Mouse (Mus musculus) embryonic facial prominence, embryonic 11.5 days (tissue): ENCODE measurements around the gene Pum2. TPM values are rescaled to one million over a fixed set of nuclear protein-coding genes. Genes with fewer than 3 reads are reported as not detected.
"Not testable (repeated sequence)": the region's sequence is repeated elsewhere in the genome, so short reads cannot be mapped to it uniquely, and the experiment has no call there.

Experiments used
- ATAC-seq: fragments of 200-750 bp; cut with Nextera tagmentation; replicated peaks from 2 replicates; pipeline ENCODE4 v1.8.0; 2017; ENCODE audit warnings: low read depth; ENCODE audit not compliant: insufficient number of reproducible peaks, low FRiP score, low TSS enrichment
- DNase-seq: peaks from one replicate; pipeline ENCODE4 v3.0.0-alpha.2; 2015; ENCODE audit warnings: low spot score
- H3K27ac ChIP-seq: fragments of 300-500 bp; sonication (generic); replicated peaks from 2 replicates; pipeline ENCODE4 v1.5.1; 2014; ENCODE audit warnings: mild to moderate bottlenecking, low read depth, low read length, control low read depth
- H3K27me3 ChIP-seq: fragments of 300-500 bp; sonication (generic); 2 replicates; pipeline ENCODE4 v1.6.1; 2014; ENCODE audit warnings: mild to moderate bottlenecking, low read length, moderate library complexity, mixed read lengths; ENCODE audit not compliant: control insufficient read depth, insufficient read depth
- H3K36me3 ChIP-seq: fragments of 300-500 bp; sonication (generic); replicated peaks from 2 replicates; pipeline ENCODE4 v1.6.1; 2014; ENCODE audit warnings: low read depth, mild to moderate bottlenecking, low read length, moderate library complexity, mixed read lengths; ENCODE audit not compliant: control insufficient read depth, insufficient read depth
- H3K4me1 ChIP-seq: fragments of 300-500 bp; sonication (generic); 2 replicates; pipeline ENCODE4 v1.6.1; 2014; ENCODE audit warnings: low read length, mixed read lengths; ENCODE audit not compliant: control insufficient read depth, insufficient read depth
- H3K4me2 ChIP-seq: fragments of 300-500 bp; sonication (generic); 2 replicates; pipeline ENCODE4 v1.6.1; 2014; ENCODE audit warnings: low read depth, mild to moderate bottlenecking, control low read depth, low read length, moderate library complexity
- H3K4me3 ChIP-seq: fragments of 300-500 bp; sonication (generic); 2 replicates; pipeline ENCODE4 v1.5.1; 2014; ENCODE audit warnings: low read depth, low read length, control low read depth
- H3K9ac ChIP-seq: fragments of 300-500 bp; sonication (generic); replicated peaks from 2 replicates; pipeline ENCODE4 v1.6.1; 2014; ENCODE audit warnings: mild to moderate bottlenecking, control low read depth, low read length
- H3K9me3 ChIP-seq: fragments of 300-500 bp; sonication (generic); replicated peaks from 2 replicates; pipeline ENCODE4 v1.6.1; 2016; ENCODE audit warnings: mild to moderate bottlenecking, low read length, inconsistent platforms, mixed read lengths; ENCODE audit not compliant: control insufficient read depth
- WGBS: fragments of 180-500 bp; shearing (Covaris S2); extraction: QIAGEN DNeasy Blood & Tissue Kit; methylation state at CpG from one replicate; pipeline ENCODE4 v1.1.7; 2014; 5-methylcytosine and 5-hydroxymethylcytosine counted together
- polyA plus RNA-seq: library from polyadenylated mRNA; unstranded; fragments of >200 nt; fragmentation: Nextera tagmentation; extraction: Ambion mirVana; gene quantifications from 2 replicates; pipeline ENCODE4 v1.2.1, GENCODE M21; 2014

Gene Pum2
- polyA plus RNA-seq, 1 experiment from 2014 or later: 79.7 TPM

GRCm38 (mm10) chr12:8640186-8640585 is 33.7 kb upstream of the Pum2 start:
- H3K4me1 ChIP-seq, H3K36me3 ChIP-seq, H3K27ac ChIP-seq, ATAC-seq, H3K9ac ChIP-seq, H3K27me3 ChIP-seq, DNase-seq, H3K9me3 ChIP-seq: not testable (repeated sequence)
- Histone ChIP-seq H3K4me3 (peak overlapping the region; percentile 71), H3K4me2 (peak overlapping the region; percentile 32; the same call in 1 of the 2 replicates)
- WGBS: 10% methylated on average over 2 of the region's 2 CpGs

DNA sequence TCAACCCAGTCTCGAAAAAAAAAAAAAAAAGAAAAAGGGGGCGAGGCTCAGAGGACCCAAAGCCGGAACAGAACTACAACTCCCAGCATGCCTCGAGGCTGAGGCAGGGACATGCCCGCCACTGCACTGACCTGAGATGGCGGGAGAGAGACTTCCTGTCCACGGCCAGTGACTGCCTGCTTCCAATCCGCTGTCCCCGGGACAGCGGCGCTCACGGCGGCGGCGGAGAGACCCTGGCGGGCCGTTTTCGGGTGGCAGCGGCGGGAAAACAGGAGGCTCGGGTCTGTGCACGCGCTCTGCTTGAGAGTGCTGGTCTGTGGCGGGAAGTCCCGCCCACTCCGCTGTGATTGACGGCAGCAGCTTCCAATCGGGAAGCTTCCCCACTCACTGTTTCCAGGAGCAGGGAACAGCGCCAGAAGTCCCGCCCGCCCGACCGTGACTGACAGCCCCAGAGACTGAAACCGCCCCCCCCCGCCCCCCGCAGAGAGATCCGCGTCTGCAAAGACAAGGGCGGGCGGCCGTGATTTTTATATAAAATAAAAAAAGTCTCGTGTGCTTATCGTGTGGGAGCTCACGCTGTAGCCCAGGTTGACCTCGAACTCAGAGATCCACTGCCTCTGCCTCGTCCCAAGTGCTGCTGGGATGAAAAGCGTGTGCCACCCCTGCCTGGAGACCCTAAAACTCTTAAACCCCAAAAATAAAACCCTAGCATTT is 33.1 kb upstream of the Pum2 start:
- no peaks in the 10 kb centered on the region for H3K36me3 ChIP-seq
- H3K9me3 ChIP-seq: no peaks in the 10 kb centered on the region
- H3K9ac ChIP-seq: peak overlapping the region; percentile 88
- peak overlapping the region; percentile 90 for H3K27ac ChIP-seq
- peak overlapping the region; percentile 71 for H3K4me3 ChIP-seq
- no peaks in the 10 kb centered on the region for H3K4me1 ChIP-seq
- H3K4me2 ChIP-seq: peak overlapping the region; percentile 45
- no peaks in the 10 kb centered on the region for H3K27me3 ChIP-seq
- peak; percentile 96 for DNase-seq
- ATAC-seq: peak; percentile 99
- under 1% methylated on average over 46 of the region's 47 CpGs for WGBS

- H3K27ac ChIP-seq: no peak overlapping the region
- H3K9me3 ChIP-seq: no peaks in the 10 kb centered on the region
- peak overlapping the region; percentile 45 for H3K4me2 ChIP-seq
Observed at GRCm38 (mm10) chr12:8641425-8641735, 32.6 kb upstream of the Pum2 start.

GRCm38 (mm10) chr12:8648211-8648610 is 25.7 kb upstream of the Pum2 start:
- H3K36me3 ChIP-seq: not testable (repeated sequence)

More at GRCm38 (mm10) chr12:8641425-8641735, 32.6 kb upstream of the Pum2 start:
- peak; percentile 58; the same call in 1 of the 2 replicates for ATAC-seq
- Histone ChIP-seq H3K4me1 (no peaks in the 10 kb centered on the region), H3K9ac (peak overlapping the region; percentile 88), H3K27me3 (no peaks in the 10 kb centered on the region), H3K4me3 (peak overlapping the region; percentile 71), H3K36me3 (no peaks in the 10 kb centered on the region)
- DNase-seq: peak; percentile 22
- WGBS: 8% methylated on average over 10 of the region's 10 CpGs

DNA sequence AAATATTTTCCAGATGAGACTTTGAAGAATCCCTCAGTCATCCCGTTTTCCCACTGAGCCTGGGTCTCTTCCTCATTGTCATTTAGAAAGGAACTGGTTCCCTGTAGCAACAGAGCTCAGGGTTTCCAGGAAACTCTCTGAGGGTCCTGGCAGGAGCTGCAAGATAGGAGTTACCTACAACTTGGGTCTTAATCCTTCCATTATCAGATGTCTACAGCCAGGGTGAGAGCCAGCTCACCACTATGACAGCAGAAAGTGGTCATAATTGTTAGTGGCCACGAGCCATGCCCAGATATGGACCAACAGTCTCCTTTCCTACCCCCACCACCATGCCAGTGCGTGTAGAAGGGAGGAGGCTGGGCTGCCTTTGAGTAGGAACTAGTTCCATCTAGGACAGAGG is 23.9 kb upstream of the Pum2 start:
- not testable (repeated sequence) for H3K4me3 ChIP-seq, H3K27me3 ChIP-seq, H3K27ac ChIP-seq, H3K36me3 ChIP-seq, H3K9me3 ChIP-seq, H3K4me2 ChIP-seq, DNase-seq, H3K9ac ChIP-seq, H3K4me1 ChIP-seq, ATAC-seq
- WGBS: 60% methylated on average over 3 of the region's 3 CpGs

More at GRCm38 (mm10) chr12:8648211-8648610, 25.7 kb upstream of the Pum2 start:
- WGBS: 72% methylated on average over 8 of the region's 8 CpGs
- DNase-seq, H3K9me3 ChIP-seq, ATAC-seq, H3K27me3 ChIP-seq, H3K9ac ChIP-seq, H3K27ac ChIP-seq, H3K4me3 ChIP-seq, H3K4me1 ChIP-seq, H3K4me2 ChIP-seq: not testable (repeated sequence)

- H3K36me3 ChIP-seq: no peaks in the 10 kb centered on the region
- 88% methylated on average over 4 of the region's 4 CpGs for WGBS
- no peaks in the 10 kb centered on the region for H3K4me1 ChIP-seq
- H3K4me2 ChIP-seq: no peak overlapping the region
- H3K4me3 ChIP-seq: no peak overlapping the region
- DNase-seq: no peak
- H3K9ac ChIP-seq: no peak overlapping the region
- H3K27me3 ChIP-seq: no peaks in the 10 kb centered on the region
- no peak overlapping the region for H3K27ac ChIP-seq
- no peak for ATAC-seq
- no peaks in the 10 kb centered on the region for H3K9me3 ChIP-seq
Observed at GRCm38 (mm10) chr12:8656596-8656995, 17.3 kb upstream of the Pum2 start.

DNA sequence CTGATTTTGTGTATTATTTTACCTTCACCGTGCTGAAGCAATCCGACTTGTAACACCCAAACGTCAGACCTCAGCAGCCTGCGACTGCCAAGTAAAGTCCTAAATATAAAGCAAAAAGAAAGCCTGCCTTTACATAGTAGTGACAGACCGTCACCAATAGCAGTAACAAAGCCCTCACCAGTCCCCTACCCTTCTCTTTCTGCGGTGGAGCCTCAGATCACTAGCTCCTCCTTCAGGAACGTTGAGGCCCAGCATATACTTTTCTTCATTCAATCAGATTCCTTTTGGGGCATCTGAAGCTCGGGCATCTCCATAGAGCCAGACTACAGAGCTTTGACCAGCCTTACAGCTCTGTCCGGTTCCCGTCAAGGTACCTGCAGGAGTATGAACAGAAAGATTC is 16.8 kb upstream of the Pum2 start:
- DNase-seq (no peak), ATAC-seq (no peak)
- Histone ChIP-seq H3K4me3 (no peak overlapping the region), H3K27me3 (no peaks in the 10 kb centered on the region), H3K4me2 (no peak overlapping the region), H3K4me1 (no peaks in the 10 kb centered on the region), H3K9ac (no peak overlapping the region), H3K27ac (no peak overlapping the region), H3K9me3 (no peaks in the 10 kb centered on the region), H3K36me3 (no peaks in the 10 kb centered on the region)
- WGBS: 72% methylated on average over 10 of the region's 10 CpGs

- Histone ChIP-seq H3K9ac (no peak overlapping the region), H3K4me1 (no peaks in the 10 kb centered on the region)
- 84% methylated on average over 6 of the region's 6 CpGs for WGBS
Observed at GRCm38 (mm10) chr12:8657629-8658366, 16.1 kb upstream of the Pum2 start.

More at GRCm38 (mm10) chr12:8657629-8658366, 16.1 kb upstream of the Pum2 start:
- Histone ChIP-seq H3K36me3 (no peaks in the 10 kb centered on the region), H3K27ac (no peak overlapping the region), H3K9me3 (no peaks in the 10 kb centered on the region), H3K4me2 (no peak overlapping the region), H3K27me3 (no peaks in the 10 kb centered on the region), H3K4me3 (no peak overlapping the region)
- ATAC-seq: no peak
- no peak for DNase-seq
